Mouse (Mus musculus): ENCODE data around the gene Slamf7.

- TF ChIP-seq CTCF (IDR thresholded peaks at IDR 0.05; ENCODE audit: control insufficient read depth, insufficient read depth, insufficient read length) (no peak), MYOD1 (IDR thresholded peaks at IDR 0.05; ENCODE audit: control insufficient read depth, insufficient read length, low read depth) (no peak), MYOG (IDR thresholded peaks at IDR 0.05; ENCODE audit: control insufficient read depth, extremely low read depth, insufficient read length) (no peak), USF1 (IDR thresholded peaks at IDR 0.05; ENCODE audit: low read depth) (no peak)
Measured at GRCm38 (mm10) chr1:171613962-171614361, 38.9 kb downstream of the Slamf7 start.

All from C2C12 (cell line).